7 mouse cellular contexts compared by ENCODE assay signal in the genomic region with DNA sequence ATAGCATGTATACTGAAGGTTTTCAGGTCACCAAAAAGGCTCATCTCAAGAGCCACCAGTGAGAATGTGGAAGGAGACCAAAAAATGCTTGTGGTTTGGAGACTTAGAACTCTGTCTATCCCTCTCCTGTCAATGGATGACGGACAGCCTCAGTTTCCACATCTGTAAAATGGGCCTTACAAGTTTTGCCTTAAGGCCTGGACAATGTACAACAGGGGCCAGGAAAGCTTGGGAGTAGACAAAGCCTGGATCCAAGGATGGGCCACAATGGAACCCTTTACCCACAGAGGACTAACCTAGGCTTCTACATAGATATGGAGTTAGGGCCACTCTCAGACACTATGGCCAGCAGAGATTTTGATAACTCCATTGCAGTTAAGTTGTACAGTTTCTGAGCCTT. TPM values are rescaled to one million over a fixed set of nuclear protein-coding genes. Genes with fewer than 3 reads are reported as not detected.
A peak's percentile ranks its signal among the peaks of the same experiment; 100 is the strongest.
DNase-seq lines count a peak whose midpoint lies in the region; ATAC-seq and TF ChIP-seq lines count a peak whose summit lies in the region.

No protein-coding gene starts in this region.

- no peak overlapping the region for H3K27ac ChIP-seq in left cerebral cortex, adult 2 months
- H3K27ac ChIP-seq in forebrain, embryonic 13.5 days: no peak overlapping the region
- no peak overlapping the region for H3K27ac ChIP-seq in limb, embryonic 13.5 days
- no peak overlapping the region for H3K27ac ChIP-seq in stomach, embryonic 14.5 days (ENCODE audit: low read length)

- H3K4me3 ChIP-seq in left cerebral cortex, adult 2 months: peak overlapping the region; percentile 79
- H3K4me3 ChIP-seq in forebrain, embryonic 13.5 days: peak overlapping the region; percentile 89
- H3K4me3 ChIP-seq in limb, embryonic 13.5 days: peak overlapping the region; percentile 74
- peak overlapping the region; percentile 72 for H3K4me3 ChIP-seq in stomach, embryonic 14.5 days (ENCODE audit: low read depth, low read length)

- no peaks in the 10 kb centered on the region for H3K27me3 ChIP-seq in forebrain, embryonic 13.5 days
- H3K27me3 ChIP-seq in limb, embryonic 13.5 days: no peaks in the 10 kb centered on the region
- no peaks in the 10 kb centered on the region for H3K27me3 ChIP-seq in stomach, embryonic 14.5 days (ENCODE audit: control insufficient read depth, insufficient read depth, low read length)

- 100% methylated on average over 1 of the region's 1 CpGs for WGBS in forebrain, embryonic 13.5 days
- 97% methylated on average over 1 of the region's 1 CpGs for WGBS in limb, embryonic 13.5 days
- WGBS in stomach, embryonic 14.5 days: 93% methylated on average over 1 of the region's 1 CpGs

- peak overlapping the region; percentile 90 for H3K4me2 ChIP-seq in forebrain, embryonic 13.5 days
- H3K4me2 ChIP-seq in limb, embryonic 13.5 days (replicated peaks): peak overlapping the region; percentile 82
- peak overlapping the region; percentile 88 for H3K4me2 ChIP-seq in stomach, embryonic 14.5 days (replicated peaks; ENCODE audit: low read depth, low read length)

- intact Hi-C loops in left cerebral cortex, adult 2 months (cut with DNase I): loop anchor here (2.0 to 5.0 kb wide), 3 partner anchors 41 to 92 kb away; a partner anchor contains a TSS
- intact Hi-C loops in left cerebral cortex, postnatal 4 days (cut with DNase I): no loop called here

- H3K9me3 ChIP-seq in forebrain, embryonic 13.5 days (replicated peaks): no peaks in the 10 kb centered on the region
- no peaks in the 10 kb centered on the region for H3K9me3 ChIP-seq in limb, embryonic 13.5 days
- H3K9me3 ChIP-seq in stomach, embryonic 14.5 days (ENCODE audit: control insufficient read depth, low read depth, low read length): no peaks in the 10 kb centered on the region

- no peak for DNase-seq in left cerebral cortex, adult 2 months (ENCODE audit: extremely low spot score in 1 of 2, low spot score in 2 of 2)
- DNase-seq in left cerebral cortex, postnatal 4 days: no peak
- no peak for DNase-seq in embryo, embryonic 10 days (ENCODE audit: low spot score)
- DNase-seq in layer of hippocampus, postnatal 10 days (ENCODE audit: low spot score in 2 of 2): no peak

- no peak for TF ChIP-seq CTCF in left cerebral cortex, adult 2 months (IDR thresholded peaks at IDR 0.05)

- peaks cover 28% of the 10 kb centered on the region for H3K4me1 ChIP-seq in forebrain, embryonic 13.5 days
- peaks cover 30% of the 10 kb centered on the region for H3K4me1 ChIP-seq in limb, embryonic 13.5 days
- peaks cover 9% of the 10 kb centered on the region for H3K4me1 ChIP-seq in stomach, embryonic 14.5 days (ENCODE audit: control insufficient read depth, insufficient read depth, low read length)

- ATAC-seq in forebrain, embryonic 13.5 days: no peak
- ATAC-seq in limb, embryonic 13.5 days (ENCODE audit: low FRiP score, low read depth): no peak
- no peak for ATAC-seq in stomach, embryonic 14.5 days (ENCODE audit: insufficient number of reproducible peaks, insufficient read depth, low FRiP score, low read depth)

- peaks cover 10% of the 10 kb centered on the region for H3K36me3 ChIP-seq in forebrain, embryonic 13.5 days (ENCODE audit: poor library complexity, severe bottlenecking)
- H3K36me3 ChIP-seq in limb, embryonic 13.5 days: 0 out of 2 replicates have a peak, but pooled peaks cover 2% of the 10 kb centered on the region
- no peaks in the 10 kb centered on the region; the same call in 1 of the 2 replicates for H3K36me3 ChIP-seq in stomach, embryonic 14.5 days (ENCODE audit: control insufficient read depth, insufficient read depth, low read length)

- peak overlapping the region; percentile 92; the same call in 1 of the 2 replicates for H3K9ac ChIP-seq in forebrain, embryonic 13.5 days
- peak overlapping the region; percentile 87 for H3K9ac ChIP-seq in limb, embryonic 13.5 days
- H3K9ac ChIP-seq in stomach, embryonic 14.5 days (replicated peaks; ENCODE audit: low read depth, low read length): no peak overlapping the region

RNA-seq across cellular contexts. Expression of a gene that starts 1.5 kb away (rescaled TPM):
- total RNA-seq in left cerebral cortex, adult 2 months (2021): 10 to 100 TPM; 53.9 to 59.3 TPM
- 10 to 100 TPM; 42.2 to 45.9 TPM for total RNA-seq in left cerebral cortex, postnatal 4 days (2021)
- 16.6 and 17.1 TPM in 2 replicates for polyA plus RNA-seq in forebrain, embryonic 13.5 days (2015; fragmentation: Nextera tagmentation; extraction: Ambion mirVana)
- 24.8 and 25.4 TPM in 2 replicates for polyA plus RNA-seq in limb, embryonic 13.5 days (2015; fragmentation: Nextera tagmentation; extraction: Ambion mirVana)
- 23.9 and 27.1 TPM in 2 replicates for polyA plus RNA-seq in stomach, embryonic 14.5 days (2014; fragmentation: Nextera tagmentation; extraction: Ambion mirVana)
- 10 to 100 TPM; 38.2 to 50.8 TPM for total RNA-seq in layer of hippocampus, postnatal 10 days (2021)

RNA-seq across cellular contexts. Expression of a gene that starts 31.7 kb away (rescaled TPM):
- total RNA-seq in left cerebral cortex, adult 2 months (2021): under 1 TPM; 0.26 to 0.27 TPM
- not detected for total RNA-seq in left cerebral cortex, postnatal 4 days (2021)
- polyA plus RNA-seq in forebrain, embryonic 13.5 days (2015; fragmentation: Nextera tagmentation; extraction: Ambion mirVana): not detected in 2 replicates
- polyA plus RNA-seq in limb, embryonic 13.5 days (2015; fragmentation: Nextera tagmentation; extraction: Ambion mirVana): 0.19 and 0.31 TPM in 2 replicates
- polyA plus RNA-seq in stomach, embryonic 14.5 days (2014; fragmentation: Nextera tagmentation; extraction: Ambion mirVana): 0.32 and 0.41 TPM in 2 replicates
- not detected for total RNA-seq in layer of hippocampus, postnatal 10 days (2021)

RNA-seq across cellular contexts. Expression of a gene that starts 39.3 kb away (rescaled TPM):
- total RNA-seq in left cerebral cortex, adult 2 months (2021): under 1 TPM; 0.20 to 0.87 TPM
- not detected for total RNA-seq in left cerebral cortex, postnatal 4 days (2021)
- not detected in 2 replicates for polyA plus RNA-seq in forebrain, embryonic 13.5 days (2015; fragmentation: Nextera tagmentation; extraction: Ambion mirVana)
- polyA plus RNA-seq in limb, embryonic 13.5 days (2015; fragmentation: Nextera tagmentation; extraction: Ambion mirVana): not detected in 2 replicates
- 0.72 TPM in 1 of 2 replicates, not detected in the other for polyA plus RNA-seq in stomach, embryonic 14.5 days (2014; fragmentation: Nextera tagmentation; extraction: Ambion mirVana)
- total RNA-seq in layer of hippocampus, postnatal 10 days (2021): not detected

RNA-seq across cellular contexts. Expression of a gene that starts 39.3 kb away (rescaled TPM):
- total RNA-seq in left cerebral cortex, adult 2 months (2021): 100 to 1,000 TPM in 1 of 2 experiments, 10 to 100 TPM in 1; 96.5 to 118 TPM
- 100 to 1,000 TPM in 1 of 2 experiments, 10 to 100 TPM in 1; 87.1 to 104 TPM for total RNA-seq in left cerebral cortex, postnatal 4 days (2021)
- polyA plus RNA-seq in forebrain, embryonic 13.5 days (2015; fragmentation: Nextera tagmentation; extraction: Ambion mirVana): 45.0 and 54.5 TPM in 2 replicates
- polyA plus RNA-seq in limb, embryonic 13.5 days (2015; fragmentation: Nextera tagmentation; extraction: Ambion mirVana): 50.2 and 50.5 TPM in 2 replicates
- polyA plus RNA-seq in stomach, embryonic 14.5 days (2014; fragmentation: Nextera tagmentation; extraction: Ambion mirVana): 59.4 and 59.7 TPM in 2 replicates
- 100 to 1,000 TPM; 144 to 149 TPM for total RNA-seq in layer of hippocampus, postnatal 10 days (2021)
